Mouse (Mus musculus) gastrocnemius, postnatal 25 days (tissue): ENCODE measurements at regions not wholly inside any gene's neighbourhood (a gene's known extent, or its start where the extent isn't known, plus 50 kb on each side); places are given as distances from the start of the nearest gene placed in this dataset.

Experiments
- DNase-seq: peaks from one replicate; pipeline ENCODE4 v3.0.0; 2022

DNA sequence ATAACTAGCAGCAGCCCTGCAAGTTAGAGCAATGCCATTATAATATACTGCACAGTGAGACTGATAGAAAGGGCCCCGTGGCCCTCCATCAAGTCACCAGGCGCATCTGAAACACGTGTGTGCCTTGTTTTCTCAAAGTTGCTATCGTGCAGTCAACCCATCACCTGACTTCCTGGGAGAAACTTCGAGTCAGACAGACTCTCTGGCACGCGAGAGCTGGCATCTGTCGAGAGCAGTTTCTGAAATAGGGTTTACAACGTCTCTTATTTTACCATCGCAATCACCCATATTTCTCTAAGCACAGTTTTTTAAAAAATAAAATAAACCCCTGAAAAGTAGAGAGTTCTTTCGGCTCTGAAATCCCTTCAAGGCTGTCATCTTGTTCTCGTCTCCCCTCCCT, 169.8 kb downstream of the 3110018I06Rik start:
- no peak for DNase-seq

DNA sequence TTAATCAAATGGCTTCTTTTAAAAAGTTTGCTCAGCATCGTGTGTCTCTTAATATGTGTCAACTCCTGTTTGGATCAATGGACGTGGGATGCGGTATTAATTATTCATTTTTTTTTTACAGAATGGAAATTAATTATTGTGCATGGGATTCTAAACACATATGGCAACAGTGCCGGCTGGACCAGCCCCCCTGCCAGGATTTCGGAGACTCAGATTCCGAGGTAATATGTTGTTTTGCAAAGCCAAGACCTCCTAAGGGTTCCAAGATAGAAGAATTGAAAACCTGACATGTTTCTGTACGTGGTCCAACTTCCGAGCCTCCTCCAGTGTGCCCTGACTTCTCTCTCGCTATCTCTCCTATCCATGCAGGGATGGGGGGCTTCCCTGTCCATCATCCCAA, 170.4 kb downstream of the 3110018I06Rik start:
- DNase-seq: no peak

DNA sequence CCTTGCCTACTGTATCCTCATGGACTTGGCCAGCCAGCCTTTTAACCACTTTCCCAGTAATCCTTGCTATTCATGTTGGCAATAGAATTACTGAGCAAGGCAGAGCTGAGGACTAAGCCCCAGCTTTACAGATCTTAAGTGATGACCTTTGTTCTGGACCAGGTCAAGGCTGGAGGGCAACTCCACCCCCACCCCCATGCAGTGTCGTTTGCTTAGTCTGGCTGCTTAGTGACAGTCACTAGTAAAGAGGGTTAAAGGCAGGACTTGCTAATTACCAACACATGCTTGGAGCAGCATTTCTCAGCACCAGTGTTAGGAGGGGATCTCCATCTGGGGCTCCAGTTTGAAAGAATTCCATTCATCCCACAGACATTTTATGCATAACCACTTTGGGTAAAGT, 174.2 kb downstream of the 3110018I06Rik start:
- DNase-seq: no peak

DNA sequence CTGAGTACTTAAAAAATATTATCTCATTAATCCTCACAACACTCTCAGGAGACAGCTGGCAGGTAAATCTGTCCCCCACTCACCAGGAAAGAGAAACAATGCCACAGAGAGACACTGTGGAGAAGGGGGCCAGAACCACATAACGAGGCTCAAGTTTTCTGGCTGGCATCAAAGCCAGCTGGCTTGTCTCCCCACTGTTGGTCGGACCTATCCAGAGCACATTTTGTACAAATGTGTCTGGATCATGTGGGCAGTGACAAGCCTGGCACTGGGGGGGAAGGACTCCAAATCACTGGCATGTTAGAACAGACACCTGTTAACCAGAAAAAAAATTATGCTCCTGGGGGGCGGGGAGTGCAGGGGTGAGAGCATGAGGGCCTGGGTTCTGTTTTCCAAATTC, 179.4 kb downstream of the 3110018I06Rik start:
- DNase-seq: no peak

DNA sequence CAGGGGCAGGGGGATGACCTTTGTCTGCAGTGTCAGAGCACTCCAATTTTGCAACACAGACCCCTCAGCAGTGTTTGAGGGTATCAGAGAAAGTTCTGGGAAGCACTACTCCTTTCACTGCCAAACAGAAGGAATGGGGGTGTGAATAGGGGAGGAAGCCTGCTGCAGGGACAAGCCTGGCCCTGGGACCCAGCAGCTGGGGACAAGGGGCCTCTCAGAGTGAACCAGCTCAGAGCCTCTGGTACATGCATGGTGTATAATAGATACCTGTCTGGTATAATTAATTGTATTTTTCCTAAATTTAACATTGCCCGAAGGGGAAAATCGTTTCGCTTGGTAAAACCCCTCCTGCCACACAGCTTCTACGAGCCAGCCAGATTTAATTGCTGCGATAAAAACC, 180.6 kb downstream of the 3110018I06Rik start:
- no peak for DNase-seq

DNA sequence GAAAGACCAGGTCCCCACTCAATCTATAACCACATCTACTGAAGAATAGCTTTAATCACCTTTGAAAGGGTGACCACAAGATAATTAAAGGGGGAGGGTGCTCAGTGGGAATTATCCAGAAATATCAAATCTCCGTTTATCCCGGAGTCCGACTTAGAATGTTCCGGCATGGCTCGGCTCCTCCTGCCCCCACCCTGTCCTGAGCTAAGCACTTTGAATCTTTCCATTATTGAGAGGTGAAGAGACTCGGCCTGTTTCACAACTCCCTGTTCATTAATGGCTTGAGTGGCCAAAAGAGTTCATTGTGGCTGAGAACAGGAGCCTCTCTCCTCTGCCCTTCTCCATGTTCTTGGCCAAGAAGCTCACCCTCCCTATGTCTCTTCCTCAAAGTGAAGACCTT, 181.0 kb downstream of the 3110018I06Rik start:
- DNase-seq: no peak

DNA sequence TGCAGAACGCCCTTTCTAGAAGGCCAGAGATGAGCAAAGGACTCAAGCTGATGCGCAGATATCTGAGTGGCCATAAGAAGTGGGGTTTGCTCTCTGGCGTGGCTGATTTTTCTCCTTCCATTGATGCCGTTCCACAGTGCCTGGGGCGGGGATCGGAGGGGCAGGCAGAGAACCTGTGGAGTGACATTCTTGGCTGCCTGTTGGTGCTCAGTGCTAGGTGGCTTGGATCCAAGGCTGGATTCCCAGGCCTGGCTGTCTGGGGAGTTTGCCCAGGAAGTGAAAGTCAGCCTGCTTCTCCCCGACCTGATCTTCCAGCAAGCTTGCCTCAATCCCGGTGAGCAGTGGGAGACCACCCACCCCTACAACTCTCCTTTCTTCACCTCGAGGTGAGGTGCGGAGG, 181.5 kb downstream of the 3110018I06Rik start:
- DNase-seq: no peak

DNA sequence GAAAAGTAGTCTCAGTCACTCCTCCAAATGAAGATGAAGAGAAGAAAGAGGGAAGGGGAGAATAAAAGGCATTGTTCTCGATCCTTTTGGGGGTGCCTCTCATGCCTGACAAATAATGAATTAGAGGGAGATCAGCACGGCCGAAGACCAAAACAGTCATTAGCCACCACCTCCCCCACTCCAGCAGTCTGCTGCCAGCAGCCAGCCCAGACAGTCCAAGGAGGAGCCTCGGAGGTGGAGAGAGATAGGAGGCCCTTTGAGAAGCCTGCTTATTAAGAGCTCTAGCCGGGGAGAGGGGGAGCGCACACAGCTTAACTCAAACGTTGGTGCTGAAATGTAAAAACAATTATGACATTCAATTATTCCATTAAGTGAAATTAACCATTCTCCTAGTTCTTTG, 188.6 kb downstream of the 3110018I06Rik start:
- no peak for DNase-seq

DNA sequence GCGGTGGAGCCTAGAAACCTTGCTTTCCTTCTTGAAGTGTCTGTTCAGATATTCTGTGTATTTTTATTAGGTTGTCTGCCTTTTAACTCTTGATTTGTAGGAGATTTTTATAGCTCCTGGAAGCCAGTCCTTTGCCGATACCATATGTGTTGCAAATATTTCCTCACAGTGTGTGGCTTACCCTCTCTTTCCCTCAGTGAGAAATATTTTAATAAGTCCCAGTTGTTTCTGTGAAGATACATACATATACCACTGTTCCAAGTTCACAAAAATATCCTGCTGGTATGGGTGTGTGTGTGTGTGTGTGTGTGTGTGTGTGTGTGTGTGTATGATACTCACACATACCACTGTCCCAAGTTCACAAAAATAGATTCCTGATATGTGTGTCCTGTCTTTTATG, 199.0 kb downstream of the 3110018I06Rik start:
- DNase-seq: no peak

DNA sequence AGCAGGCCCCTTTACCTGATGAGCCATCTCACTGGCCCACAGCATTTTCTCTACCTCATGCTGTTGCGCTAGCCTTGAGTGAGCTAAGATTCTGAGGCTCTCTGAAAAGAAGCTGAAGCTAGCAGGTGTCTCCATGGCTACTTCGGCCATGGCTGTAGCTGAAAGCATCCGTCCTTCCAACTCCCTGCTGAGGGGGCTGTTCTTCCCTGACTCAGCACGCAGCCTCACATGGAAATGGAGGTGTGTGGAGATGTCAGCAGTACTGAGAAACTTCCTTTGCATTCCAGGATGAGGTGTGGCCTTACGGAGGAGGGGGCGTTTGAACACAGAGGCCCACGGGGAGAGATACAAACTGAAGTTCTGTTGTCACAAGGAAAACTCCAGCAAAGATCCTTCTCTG, 201.0 kb downstream of the 3110018I06Rik start:
- DNase-seq: no peak

DNA sequence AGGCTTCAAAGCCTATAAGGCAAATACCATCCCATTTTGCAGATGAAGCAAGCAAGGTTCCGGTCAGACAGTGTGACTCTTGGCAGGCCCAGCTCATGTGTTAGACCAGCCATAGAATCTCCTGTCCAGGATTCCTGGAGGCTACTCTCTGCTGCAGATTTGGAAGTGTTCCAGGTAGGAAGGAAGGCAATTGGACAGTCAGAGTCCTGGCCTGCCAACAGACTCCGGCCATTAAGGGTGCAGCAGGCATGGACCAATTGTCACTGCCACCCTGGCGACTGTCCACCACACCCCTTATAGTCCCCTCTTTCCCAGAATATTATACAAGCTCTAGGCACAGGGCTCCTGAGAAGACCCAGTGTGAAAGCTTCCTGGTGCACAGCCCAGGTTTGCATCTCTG, 201.6 kb downstream of the 3110018I06Rik start:
- DNase-seq: no peak

DNA sequence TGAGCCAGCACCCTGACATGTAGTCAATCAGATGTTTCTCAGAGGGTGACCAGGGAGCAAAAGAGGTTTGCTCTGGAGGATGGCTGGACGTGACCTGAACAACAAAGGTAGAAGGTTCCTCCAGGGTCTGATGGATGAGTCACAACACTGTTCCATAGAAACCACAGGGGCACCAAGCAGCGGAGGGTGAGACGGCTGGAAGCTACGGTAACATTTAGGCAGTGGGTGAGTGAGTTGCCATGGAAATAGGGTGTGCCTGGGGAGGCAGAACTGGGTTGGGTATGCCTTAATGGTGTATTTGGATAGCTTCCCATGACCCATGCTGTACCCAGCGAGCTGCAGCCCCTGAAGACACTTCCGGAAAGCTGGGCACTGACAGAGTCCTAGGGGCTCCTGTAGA, 205.3 kb downstream of the 3110018I06Rik start:
- no peak for DNase-seq

DNA sequence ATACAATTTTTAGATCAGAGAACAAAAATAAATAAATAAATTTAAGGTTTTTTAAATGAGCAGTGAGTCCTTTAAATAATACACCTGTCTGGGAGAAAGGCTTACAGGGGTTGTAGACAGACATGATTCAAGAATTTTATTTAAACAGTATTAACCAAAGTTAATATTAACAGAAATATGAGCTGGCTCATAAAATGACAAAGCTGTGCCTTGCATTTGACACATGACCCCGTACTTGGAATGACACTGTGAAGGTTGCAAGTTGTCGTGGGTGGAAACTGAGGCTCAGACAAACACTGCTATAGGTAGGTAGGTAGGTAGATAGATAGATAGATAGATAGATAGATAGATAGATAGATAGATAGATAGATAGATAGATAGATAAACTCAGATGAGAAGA, 206.6 kb downstream of the 3110018I06Rik start:
- DNase-seq: no peak

DNA sequence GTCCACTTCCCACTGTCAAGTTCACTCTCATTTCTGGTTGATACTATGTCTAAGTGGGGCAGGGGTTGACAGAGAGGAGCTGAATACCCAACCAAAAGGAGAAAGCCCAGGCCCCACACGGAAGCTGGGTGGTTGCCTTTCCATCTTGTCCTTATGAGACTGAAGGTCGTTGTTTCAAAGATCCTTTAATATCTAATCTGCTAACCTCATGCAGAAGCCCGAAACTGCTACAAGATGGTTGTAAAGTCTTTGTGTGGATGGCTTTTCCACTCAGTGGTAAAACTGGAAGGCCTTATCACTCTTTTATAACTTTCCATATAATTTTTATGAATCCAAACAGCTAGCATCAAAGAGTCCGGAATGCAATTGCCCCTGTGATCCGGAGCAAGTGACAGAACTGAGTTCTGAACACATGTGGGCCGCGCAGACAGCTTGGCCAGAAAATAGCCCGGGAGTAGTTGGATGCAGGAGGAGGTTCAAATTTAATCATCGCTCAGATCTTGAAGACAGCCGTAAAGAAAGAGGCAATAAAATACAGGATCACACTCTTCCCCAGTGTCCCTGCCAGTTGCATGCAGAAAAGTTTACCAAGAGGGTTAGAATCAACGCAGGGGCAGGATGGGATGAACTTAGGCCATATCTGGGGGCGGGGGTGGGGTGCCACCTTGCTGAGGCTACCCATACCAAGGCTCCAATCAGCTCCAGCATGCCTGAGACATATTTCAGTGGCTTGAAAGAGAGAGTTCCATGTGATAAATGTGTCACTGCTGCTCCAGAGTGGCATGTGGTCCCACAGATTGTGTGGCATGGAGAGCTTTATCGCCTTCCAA, 207.2 kb downstream of the 3110018I06Rik start:
- no peak for DNase-seq

DNA sequence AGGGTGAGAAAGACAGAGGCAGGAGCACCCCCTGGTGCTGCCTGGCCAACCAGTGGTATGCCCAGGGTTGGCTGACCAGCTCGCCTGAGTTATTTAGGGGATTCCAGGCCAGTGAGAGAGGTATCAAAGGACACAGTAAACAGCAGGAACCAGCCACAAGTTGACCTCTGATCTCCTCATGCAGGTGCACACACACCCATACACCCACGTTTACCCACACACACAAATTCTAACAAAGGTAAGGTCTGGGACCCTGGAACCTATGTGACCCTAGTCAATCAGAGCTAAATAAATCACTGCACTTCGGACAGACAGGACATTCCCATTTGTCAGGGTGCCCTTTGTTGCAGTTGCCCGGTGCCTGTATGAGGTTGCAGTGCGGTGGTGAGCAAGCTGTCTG, 211.9 kb downstream of the 3110018I06Rik start:
- no peak for DNase-seq

DNA sequence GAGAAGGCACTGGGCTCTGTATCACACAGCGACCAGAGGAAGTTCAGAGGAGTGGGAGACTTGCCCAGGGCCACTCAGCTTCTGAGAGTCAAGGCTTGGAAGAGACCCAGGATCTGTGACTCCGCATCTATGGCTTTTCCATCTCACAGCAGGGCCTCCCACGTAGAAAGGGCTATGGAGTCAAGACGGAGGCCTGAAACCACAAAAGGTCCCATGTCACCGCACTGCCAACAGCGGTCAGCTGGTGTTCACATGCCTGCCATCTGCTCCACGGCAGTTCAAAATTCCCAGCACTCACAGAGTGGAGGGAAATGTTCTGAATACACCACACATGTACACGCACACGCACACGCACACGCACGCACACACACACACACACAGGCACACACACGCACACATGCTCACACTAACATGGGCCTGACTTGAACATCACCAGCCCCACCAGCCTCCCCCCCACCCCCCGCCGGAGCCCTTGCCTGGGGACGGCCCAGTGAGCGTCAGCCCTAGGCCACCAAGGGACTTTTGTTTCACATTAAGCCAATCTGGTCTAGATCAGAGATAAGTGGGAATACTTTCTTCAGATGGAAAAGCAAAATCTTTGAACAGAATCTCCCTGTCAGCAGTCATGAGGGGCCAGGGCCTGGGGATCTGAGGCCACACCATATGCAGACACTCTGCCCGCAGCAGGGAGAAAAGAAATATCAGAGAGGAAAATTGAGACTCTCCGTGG, 212.6 kb downstream of the 3110018I06Rik start:
- no peak for DNase-seq

DNA sequence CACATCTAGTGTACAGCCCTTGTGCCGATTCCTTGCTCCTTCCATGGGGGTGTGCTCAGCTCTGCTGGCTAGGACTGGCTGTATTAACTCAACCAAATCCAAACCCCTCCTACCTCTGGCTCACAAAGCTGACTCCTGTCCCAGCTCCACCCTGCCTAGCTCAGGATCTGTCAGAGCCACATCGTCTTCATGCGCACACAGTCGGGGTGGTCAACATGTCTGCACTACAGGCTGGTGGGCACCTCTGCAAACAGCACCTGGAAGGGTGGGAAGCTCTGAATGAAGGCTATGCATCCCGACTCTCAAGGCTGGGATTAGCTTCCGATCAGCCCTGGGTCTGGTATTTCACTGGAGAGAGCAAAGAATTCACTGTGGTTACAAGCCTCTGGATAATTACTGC, 220.4 kb downstream of the 3110018I06Rik start:
- peak; percentile 16 for DNase-seq

DNA sequence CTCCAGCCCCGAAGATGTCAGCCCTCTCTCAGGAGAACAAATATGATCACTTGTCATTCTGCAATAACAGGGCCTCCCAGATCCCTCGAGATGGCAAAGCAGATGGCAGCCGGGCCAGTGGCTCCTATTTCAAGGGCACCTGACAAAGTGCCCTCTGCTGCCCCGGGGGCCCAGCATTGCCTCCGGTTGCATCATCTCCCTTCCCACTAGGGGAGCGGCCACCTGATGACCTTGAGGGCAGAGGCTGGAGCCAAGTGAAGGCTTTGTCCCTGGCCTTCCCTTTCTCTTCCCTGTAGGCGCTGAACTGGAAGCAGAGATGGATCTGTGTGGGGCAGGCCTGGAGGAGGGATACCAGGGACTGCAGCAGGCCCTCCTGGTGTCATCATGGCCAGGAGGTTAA, 222.6 kb downstream of the 3110018I06Rik start:
- no peak for DNase-seq

DNA sequence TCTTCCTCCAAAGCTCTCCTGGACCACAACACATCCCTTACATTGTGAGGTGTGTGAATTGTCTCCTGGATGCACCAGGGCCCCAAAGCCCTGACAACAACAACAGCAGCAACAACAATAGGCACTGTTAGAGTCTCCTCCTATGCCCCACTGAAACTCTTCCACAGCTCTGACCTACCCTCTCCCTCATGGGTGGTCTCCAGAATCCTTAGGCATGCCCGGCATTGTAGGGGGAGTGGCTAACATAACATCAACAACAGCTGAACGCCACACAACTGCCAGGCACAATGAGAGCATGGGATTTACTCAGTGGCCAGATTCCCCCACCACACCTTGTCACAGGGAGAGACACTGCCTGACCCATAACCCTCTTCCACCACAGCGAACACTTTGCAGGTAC, 223.2 kb downstream of the 3110018I06Rik start:
- DNase-seq: no peak

DNA sequence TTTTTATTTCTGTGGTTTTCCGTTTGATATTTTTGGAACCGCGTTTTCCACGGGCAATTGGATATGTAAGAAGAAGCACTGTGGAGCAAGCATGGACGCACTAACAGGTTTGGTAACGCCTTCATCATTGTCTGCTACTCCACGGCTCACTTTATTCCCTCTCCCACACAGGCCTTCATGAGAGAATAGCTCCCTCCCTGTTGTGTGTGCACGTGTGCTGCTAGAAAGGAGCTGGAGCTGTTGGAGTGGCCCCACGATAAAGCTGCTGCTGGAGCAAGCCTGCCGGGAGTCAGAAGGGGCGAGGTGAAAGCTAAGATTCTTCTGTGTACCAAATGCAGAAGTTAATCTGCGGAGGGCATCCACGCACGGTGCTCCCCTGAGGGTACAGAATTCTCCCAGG, 224.8 kb downstream of the 3110018I06Rik start:
- no peak for DNase-seq

DNA sequence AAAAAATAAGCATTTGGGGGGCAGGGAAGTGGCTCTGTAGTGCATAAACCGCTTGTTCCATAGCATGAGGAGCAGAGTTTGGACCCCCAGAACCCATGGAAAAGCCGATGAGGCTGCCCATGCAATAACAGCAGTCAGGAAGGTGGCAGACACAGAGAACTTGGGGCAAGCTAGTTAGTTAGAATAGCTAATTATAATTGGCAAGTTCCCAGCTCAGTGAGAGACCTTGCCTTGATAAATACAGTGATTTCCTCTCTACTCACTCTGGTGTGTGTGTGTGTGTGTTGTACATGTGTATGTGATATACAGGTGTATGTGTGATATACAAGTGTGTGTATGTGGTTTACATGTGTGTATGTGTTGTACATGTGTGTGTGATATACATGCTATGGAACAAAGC, 226.4 kb downstream of the 3110018I06Rik start:
- DNase-seq: no peak

DNA sequence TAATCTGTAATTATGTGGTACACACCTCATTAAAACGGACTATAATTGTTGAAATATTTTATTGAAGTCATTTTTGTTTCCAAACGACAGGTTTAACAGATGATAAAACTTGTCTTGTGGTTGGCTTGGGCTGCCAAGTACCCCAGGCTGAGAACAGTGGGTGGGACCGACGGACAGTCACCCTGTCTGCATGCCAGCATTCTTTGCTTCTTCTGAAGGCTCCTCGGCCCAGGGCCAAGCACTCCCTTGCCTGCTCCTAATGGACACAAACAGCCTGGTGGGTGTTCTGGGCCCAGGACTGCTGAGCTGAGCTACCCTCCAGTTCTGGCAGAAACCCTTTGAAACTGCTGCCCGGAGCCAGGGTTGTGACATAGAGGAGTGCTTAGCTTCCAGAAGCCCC, 227.4 kb downstream of the 3110018I06Rik start:
- DNase-seq: no peak

DNA sequence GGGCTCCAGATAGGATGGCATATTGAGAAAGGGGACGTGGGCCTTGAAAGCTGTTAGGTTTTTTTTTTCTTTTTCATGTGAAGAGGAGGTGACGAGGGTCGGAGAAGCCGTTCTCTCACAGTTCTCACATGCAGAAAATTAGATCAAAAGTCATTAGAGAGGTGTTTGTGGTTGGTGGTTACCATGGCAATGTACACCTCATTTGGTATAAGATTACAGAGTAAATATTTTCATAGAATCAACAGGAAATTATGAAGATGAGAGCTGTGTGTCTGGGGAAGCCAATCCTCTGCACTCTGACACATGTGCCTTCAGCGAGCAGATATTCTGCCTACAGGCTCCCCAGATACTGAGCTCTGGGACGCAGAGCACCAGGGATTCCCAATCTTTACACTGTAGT, 232.5 kb downstream of the 3110018I06Rik start:
- no peak for DNase-seq
